Mouse (Mus musculus) spleen, adult 2 months (tissue): ENCODE measurements around the gene Zfp275. TPM values are rescaled to one million over a fixed set of nuclear protein-coding genes. Genes with fewer than 3 reads are reported as not detected.
"Not testable (repeated sequence)": the region's sequence is repeated elsewhere in the genome, so short reads cannot be mapped to it uniquely, and the experiment has no call there.

Experiments used
- DNase-seq, 2 experiments: peaks; one replicate each; pipeline versions ENCODE4 v3.0.0 to v3.0.0-alpha.2; 2012 to 2021; ENCODE audit warnings: low spot score in 2 of 2, low read depth in 1 of 2
- H3K27ac ChIP-seq: fragments of 200-500 bp; 2 replicates; pipeline ENCODE4 v1.5.1; 2012; ENCODE audit warnings: low read length, inconsistent platforms; ENCODE audit not compliant: insufficient read depth
- H3K27me3 ChIP-seq: fragments of 200-500 bp; 2 replicates; pipeline ENCODE4 v1.6.1; 2012; ENCODE audit warnings: mild to moderate bottlenecking, moderate library complexity, low read length, inconsistent platforms; ENCODE audit not compliant: control insufficient read depth, insufficient read depth
- H3K36me3 ChIP-seq: fragments of 200-500 bp; 2 replicates; pipeline ENCODE4 v1.6.1; 2012; ENCODE audit warnings: mild to moderate bottlenecking, low read length, inconsistent platforms; ENCODE audit not compliant: control insufficient read depth, insufficient read depth
- H3K4me1 ChIP-seq: fragments of 200-500 bp; 2 replicates; pipeline ENCODE4 v1.6.1; 2011; ENCODE audit warnings: inconsistent platforms; ENCODE audit not compliant: control insufficient read depth, insufficient read depth, insufficient read length
- H3K4me3 ChIP-seq: fragments of 200-500 bp; 2 replicates; pipeline ENCODE4 v1.5.1; 2011; ENCODE audit warnings: mild to moderate bottlenecking, inconsistent platforms; ENCODE audit not compliant: insufficient read depth, insufficient read length; ENCODE audit errors: extremely low read depth
- CTCF ChIP-seq: fragments of 200-500 bp; IDR thresholded peaks from 2 replicates; pipeline ENCODE4 v1.5.1; 2011; ENCODE audit warnings: mild to moderate bottlenecking, inconsistent platforms; ENCODE audit not compliant: insufficient read depth, insufficient read length, insufficient replicate concordance; ENCODE audit errors: extremely low read depth
- POLR2A ChIP-seq: fragments of 200-500 bp; IDR thresholded peaks from 2 replicates; pipeline ENCODE4 v1.6.1; 2011; ENCODE audit warnings: low read depth, low read length, inconsistent platforms
- WGBS: fragments of 180-500 bp; shearing (Covaris S2); methylation state at CpG from one replicate; pipeline ENCODE4 v1.1.7; 2018; 5-methylcytosine and 5-hydroxymethylcytosine counted together
- polyA plus RNA-seq: library from polyadenylated mRNA; depleted of rRNA; stranded (reverse); fragments of >200 nt; gene quantifications from 2 replicates; pipeline ENCODE4 v1.2.3, GENCODE M21; 2012

Zfp275 gene
- polyA plus RNA-seq, 1 experiment = 10.3 TPM

GRCm38 (mm10) chrX:73363291-73363690 lies 20.9 kb downstream of the Zfp275 start:
- no peak for DNase-seq
- Histone ChIP-seq H3K27ac (no peak overlapping the region), H3K4me3 (no peak overlapping the region), H3K27me3 (no peaks in the 10 kb centered on the region), H3K4me1 (no peaks in the 10 kb centered on the region), H3K36me3 (no peaks in the 10 kb centered on the region; the same call in 1 of the 2 replicates)
- TF ChIP-seq CTCF = no peak
- no peak for TF ChIP-seq POLR2A

- no peak overlapping the region for H3K4me3 ChIP-seq
- H3K4me1 ChIP-seq = no peaks in the 10 kb centered on the region
- no peak overlapping the region for H3K27ac ChIP-seq
- 72% methylated on average over 6 of the region's 6 CpGs for WGBS
- no peaks in the 10 kb centered on the region for H3K27me3 ChIP-seq
- no peaks in the 10 kb centered on the region for H3K36me3 ChIP-seq
- TF ChIP-seq POLR2A = no peak
- no peak for TF ChIP-seq CTCF
- no peak for DNase-seq
Observed at GRCm38 (mm10) chrX:73384419-73384818, 42.0 kb downstream of the Zfp275 start.

GRCm38 (mm10) chrX:73384924-73385323 lies 42.5 kb downstream of the Zfp275 start:
- DNase-seq = no peak
- TF ChIP-seq POLR2A = no peak
- no peaks in the 10 kb centered on the region for H3K27me3 ChIP-seq
- H3K36me3 ChIP-seq = no peaks in the 10 kb centered on the region
- H3K4me3 ChIP-seq = no peak overlapping the region
- no peaks in the 10 kb centered on the region for H3K4me1 ChIP-seq
- no peak overlapping the region for H3K27ac ChIP-seq
- 26% methylated on average over 1 of the region's 1 CpGs for WGBS

GRCm38 (mm10) chrX:73391481-73391880 lies 49.1 kb downstream of the Zfp275 start:
- TF ChIP-seq CTCF (no peak), POLR2A (no peak)
- no peak overlapping the region for H3K27ac ChIP-seq
- no peaks in the 10 kb centered on the region for H3K36me3 ChIP-seq
- WGBS = 81% methylated on average over 4 of the region's 4 CpGs
- no peak overlapping the region for H3K4me3 ChIP-seq
- H3K4me1 ChIP-seq = no peaks in the 10 kb centered on the region
- no peaks in the 10 kb centered on the region for H3K27me3 ChIP-seq
- DNase-seq = no peak

- DNase-seq = no peak
- H3K36me3 ChIP-seq = no peaks in the 10 kb centered on the region
- H3K27me3 ChIP-seq = no peaks in the 10 kb centered on the region
- H3K4me3 ChIP-seq = no peak overlapping the region
- no peak for TF ChIP-seq POLR2A
- TF ChIP-seq CTCF = no peak
- WGBS = 100% methylated on average over 1 of the region's 1 CpGs
- no peaks in the 10 kb centered on the region for H3K4me1 ChIP-seq
- no peak overlapping the region for H3K27ac ChIP-seq
Observed at GRCm38 (mm10) chrX:73396446-73396845, 54.0 kb downstream of the Zfp275 start.

- H3K27me3 ChIP-seq, H3K4me3 ChIP-seq, H3K27ac ChIP-seq, H3K4me1 ChIP-seq, DNase-seq, H3K36me3 ChIP-seq: not testable (repeated sequence)
- WGBS = 86% methylated on average over 2 of the region's 2 CpGs
Observed at GRCm38 (mm10) chrX:73398636-73399035, 56.2 kb downstream of the Zfp275 start, which contains the start of gene Gm18336. Gene Gm18336 (minus strand): TSS chrX:73398736.

- Histone ChIP-seq H3K4me3 (no peak overlapping the region), H3K36me3 (no peaks in the 10 kb centered on the region), H3K4me1 (no peaks in the 10 kb centered on the region), H3K27ac (no peak overlapping the region), H3K27me3 (no peaks in the 10 kb centered on the region)
- no peak for TF ChIP-seq CTCF
- no peak for DNase-seq
- WGBS = 89% methylated on average over 18 of the region's 20 CpGs
Observed at GRCm38 (mm10) chrX:73400951-73401350, 58.5 kb downstream of the Zfp275 start.
